Mouse (Mus musculus) T-helper 17 cell (primary cell): ENCODE results near the gene Olfr1233.

ENCODE experiments used
- in situ Hi-C, 2 experiments: fragments of 300-600 bp; cut with MboI, MseI; formaldehyde crosslinking; loops; 1 replicate in 1 of 2; 2 replicates in 1 of 2; pipeline ENCODE4 v1.15.1; 2025; ENCODE audit warnings: high pct_unique_total_duplicates in 2 of 2

Olfr1233 gene

DNA sequence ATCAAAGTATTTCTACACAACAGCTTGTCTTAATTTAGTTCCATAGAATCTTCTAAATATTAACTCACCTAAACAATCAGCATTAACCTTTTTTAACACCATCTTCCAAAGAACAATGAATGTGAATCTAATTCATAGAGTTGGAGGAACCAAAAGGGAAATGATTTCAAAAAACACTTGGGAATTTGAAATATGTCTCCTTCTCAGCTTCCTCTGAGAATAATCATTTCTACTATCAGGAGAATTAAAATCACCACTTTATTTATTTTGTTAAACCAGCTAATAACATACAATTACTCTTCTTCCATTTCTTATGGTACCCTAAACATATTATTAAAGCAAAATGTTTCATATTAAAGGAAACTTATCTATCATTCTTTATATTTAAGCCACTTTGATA, at the start of gene Olfr1233:
TSS of gene Olfr1233 (minus strand) at position 101 of the 400 bp plus-strand sequence.
- in situ Hi-C loops = loop anchor here in 1 of 2 experiments (10.0 kb wide), 1 partner anchor 1447 kb away; the partner anchor contains the start of gene Olfr1153

DNA sequence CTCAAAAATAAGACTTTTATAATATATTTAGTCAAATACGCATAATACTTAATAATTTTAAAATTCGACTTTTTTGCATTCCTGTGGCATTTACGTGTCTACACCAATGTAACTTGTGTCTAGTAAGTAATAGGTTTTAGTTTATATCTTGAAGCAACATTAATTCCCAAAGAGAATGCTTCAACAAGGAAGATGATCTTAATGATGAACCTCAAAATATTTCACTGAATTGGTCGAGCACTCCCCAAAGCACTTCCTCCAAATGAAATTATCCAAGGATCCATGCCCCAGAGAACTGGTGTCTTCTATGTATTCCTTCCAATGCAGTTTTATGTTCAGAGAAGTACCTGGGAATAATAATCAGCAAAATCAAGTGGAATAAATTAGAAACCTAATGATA, 22.6 kb upstream of the Olfr1233 start, which contains the start of gene Olfr1234:
TSS of gene Olfr1234 (minus strand) at position 101 of the 400 bp plus-strand sequence.
- in situ Hi-C loops = no loop called here

DNA sequence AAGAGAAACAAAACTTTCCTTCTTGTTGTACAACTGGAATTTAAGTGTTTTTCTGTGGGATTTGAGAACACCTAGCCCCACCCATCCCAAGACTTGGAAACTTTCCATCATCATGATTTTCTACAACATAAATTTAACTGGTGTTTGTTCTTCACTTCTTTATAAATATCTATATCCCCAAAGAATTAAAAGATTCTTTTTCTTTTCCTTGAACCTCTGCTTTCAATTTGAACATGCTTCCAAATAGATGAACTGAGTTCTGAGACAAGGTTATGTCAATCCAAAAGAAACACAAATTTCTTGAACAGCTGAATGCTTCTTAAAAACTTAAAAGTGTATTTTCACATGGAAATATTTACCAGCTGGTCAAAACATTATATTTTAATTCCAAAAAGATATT, 12.6 kb downstream of the Olfr1233 start, which contains the start of gene Olfr1232:
TSS of gene Olfr1232 (minus strand) at position 101 of the 400 bp plus-strand sequence.
- in situ Hi-C loops = no loop called here

DNA sequence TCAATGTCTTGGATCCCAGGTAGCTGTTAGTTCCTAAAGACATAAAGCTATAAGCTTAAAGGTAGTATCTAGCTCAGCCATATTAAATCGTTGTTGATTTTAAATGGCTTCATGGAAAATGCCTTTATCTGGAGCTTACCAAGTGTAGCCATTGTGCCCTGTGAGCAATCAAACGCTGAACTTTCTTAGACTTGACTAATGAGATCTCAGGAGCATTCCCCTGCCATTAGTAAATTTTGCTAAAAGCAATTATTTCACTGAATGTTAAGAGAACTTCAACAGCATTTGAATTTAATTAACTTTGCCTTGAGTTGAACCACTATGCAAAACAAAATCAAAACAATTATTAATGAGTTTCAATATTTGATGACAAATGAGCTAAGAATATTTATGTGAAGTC, 35.2 kb downstream of the Olfr1233 start, which contains the start of gene Olfr1231:
TSS of gene Olfr1231 (minus strand) at position 101 of the 400 bp plus-strand sequence.
- in situ Hi-C loops = no loop called here

DNA sequence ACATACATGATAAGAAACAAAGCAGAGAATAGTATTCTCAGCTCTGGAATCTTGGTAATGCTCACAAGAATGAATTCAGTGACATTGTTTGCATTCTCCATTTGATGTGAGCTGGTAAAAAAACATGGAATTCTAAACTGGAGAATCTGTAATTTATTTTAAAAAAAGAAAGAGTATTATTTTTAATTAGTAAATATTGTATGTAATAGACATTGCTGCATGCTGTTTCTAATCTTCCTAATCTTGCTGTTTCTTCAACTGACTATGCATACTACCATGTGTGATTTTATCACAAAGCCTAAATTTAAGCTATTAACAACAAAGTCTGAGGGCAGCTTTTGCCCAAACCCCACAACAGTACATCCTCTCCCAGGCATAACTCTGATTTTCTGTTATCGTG, 45.0 kb downstream of the Olfr1233 start, which contains the start of gene Olfr1230:
TSS of gene Olfr1230 (minus strand) at position 101 of the 400 bp plus-strand sequence.
- in situ Hi-C loops = no loop called here

DNA sequence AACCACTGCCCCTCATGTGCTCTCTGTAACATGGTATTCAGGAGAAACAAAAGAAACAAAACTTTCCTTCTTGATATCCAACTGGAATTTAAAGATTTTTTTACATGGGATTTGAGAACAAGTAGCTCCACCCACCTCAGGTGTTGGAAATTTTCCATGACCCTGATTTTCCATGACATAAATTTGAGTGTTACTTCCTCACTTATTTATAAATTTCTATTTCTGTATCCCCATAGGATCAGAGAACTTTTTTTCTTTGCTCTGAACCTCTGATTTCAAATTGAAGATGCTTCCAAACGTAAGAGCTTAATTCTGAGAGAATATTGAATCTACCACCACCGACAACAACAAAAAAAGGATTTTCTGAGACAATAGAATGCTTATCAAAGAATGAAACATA, 54.3 kb downstream of the Olfr1233 start, which contains the start of gene Olfr1229:
TSS of gene Olfr1229 (minus strand) at position 101 of the 400 bp plus-strand sequence.
- in situ Hi-C loops = no loop called here
